Mouse (Mus musculus): ENCODE measurements around the gene Zmynd11. TPM values are rescaled to one million over a fixed set of nuclear protein-coding genes. Genes with fewer than 3 reads are reported as not detected.

Zmynd11 gene
- polyA plus RNA-seq, 1 experiment = 60.0 TPM

DNA sequence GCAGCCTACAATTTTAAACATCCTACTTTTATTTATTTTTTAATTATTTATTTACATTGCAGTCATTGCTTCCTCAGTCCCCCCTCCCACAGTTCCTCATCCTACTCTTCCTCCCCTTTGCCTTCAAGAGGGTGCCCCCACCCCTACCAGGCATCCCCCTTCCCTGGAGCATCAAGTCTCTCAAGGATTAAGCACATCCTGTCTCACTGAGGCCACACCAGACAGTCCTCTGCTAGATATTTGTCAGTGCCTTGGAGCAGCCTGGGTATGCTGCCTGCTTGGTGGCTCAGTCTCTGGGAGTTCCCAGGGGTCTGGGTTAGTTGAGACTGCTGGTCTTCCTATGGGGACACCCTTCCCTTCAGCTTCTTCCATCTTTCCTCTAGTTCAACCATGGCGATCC, 91.0 kb downstream of the Zmynd11 start:
- no peaks in the 10 kb centered on the region for H3K27me3 ChIP-seq (ENCODE audit: control insufficient read depth, insufficient read depth, low read length)
- no peaks in the 10 kb centered on the region for H3K36me3 ChIP-seq (ENCODE audit: control insufficient read depth, insufficient read depth, low read length)
- no peak for DNase-seq
- TF ChIP-seq CTCF (IDR thresholded peaks at IDR 0.05; ENCODE audit: borderline replicate concordance, control insufficient read depth, extremely low read depth, insufficient read depth, low read length, poor library complexity) (no peak), POLR2A (IDR thresholded peaks at IDR 0.05; ENCODE audit: control insufficient read depth, extremely low read depth, insufficient read depth, low read length, poor library complexity) (no peak)
- H3K4me1 ChIP-seq (replicated peaks; ENCODE audit: control insufficient read depth, insufficient read depth, low read length) = no peaks in the 10 kb centered on the region
- no peak overlapping the region for H3K27ac ChIP-seq (ENCODE audit: control insufficient read depth, insufficient read depth, low read length)
- 92% methylated on average over 1 of the region's 1 CpGs for WGBS
- H3K4me3 ChIP-seq (ENCODE audit: control insufficient read depth, insufficient read depth, low read length) = no peak overlapping the region

DNA sequence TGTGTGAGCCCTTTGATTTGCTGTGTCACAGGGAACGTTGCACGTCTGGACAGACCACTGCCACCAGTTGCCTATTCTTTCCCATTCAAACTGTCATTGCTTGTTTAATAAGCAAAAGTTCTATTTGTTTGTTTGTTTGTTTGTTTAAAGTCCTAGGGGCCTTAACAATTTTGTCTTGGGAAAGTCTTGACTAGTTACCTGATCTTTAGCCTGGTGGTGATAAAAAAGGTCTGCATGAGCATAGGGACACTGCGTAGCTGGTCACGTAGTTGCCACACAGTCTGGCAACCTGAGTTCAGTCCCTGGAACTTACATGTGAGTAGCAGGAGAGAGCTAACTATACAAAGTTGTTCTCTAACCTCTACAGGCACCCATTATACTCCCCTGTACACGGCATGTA, 95.9 kb downstream of the Zmynd11 start:
- Histone ChIP-seq H3K27me3 (ENCODE audit: control insufficient read depth, insufficient read depth, low read length) (no peaks in the 10 kb centered on the region), H3K36me3 (ENCODE audit: control insufficient read depth, insufficient read depth, low read length) (no peaks in the 10 kb centered on the region), H3K4me1 (replicated peaks; ENCODE audit: control insufficient read depth, insufficient read depth, low read length) (no peaks in the 10 kb centered on the region), H3K27ac (ENCODE audit: control insufficient read depth, insufficient read depth, low read length) (no peak overlapping the region), H3K4me3 (ENCODE audit: control insufficient read depth, insufficient read depth, low read length) (no peak overlapping the region)
- 96% methylated on average over 5 of the region's 5 CpGs for WGBS
- no peak for DNase-seq
- TF ChIP-seq POLR2A (IDR thresholded peaks at IDR 0.05; ENCODE audit: control insufficient read depth, extremely low read depth, insufficient read depth, low read length, poor library complexity) = no peak

DNA sequence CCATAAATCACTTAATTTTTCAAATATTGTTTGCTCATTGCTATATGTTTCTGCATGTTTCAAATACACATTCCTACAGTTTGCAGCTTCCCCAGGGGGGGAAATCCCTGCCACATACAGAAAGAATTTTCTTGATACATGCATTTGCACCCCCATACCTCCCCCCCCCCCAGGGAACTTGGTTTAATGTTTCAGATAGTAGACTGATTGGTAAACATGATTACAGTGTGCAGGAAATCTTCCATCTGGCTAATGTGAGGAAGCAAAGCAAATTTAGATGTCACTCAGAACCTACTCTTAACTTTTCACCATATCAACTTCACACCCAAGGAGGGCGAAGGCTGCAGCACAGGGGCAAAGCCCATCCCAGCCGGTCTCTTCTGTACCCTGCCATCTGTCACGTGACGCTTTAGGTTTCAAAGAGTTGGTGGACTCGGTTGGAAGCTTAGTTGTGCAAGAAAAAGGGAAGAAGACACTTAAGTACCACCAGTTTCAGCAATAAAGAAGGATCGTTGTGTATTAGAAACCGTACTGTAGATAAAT, 97.1 kb downstream of the Zmynd11 start:
- DNase-seq = no peak
- H3K4me1 ChIP-seq (replicated peaks; ENCODE audit: control insufficient read depth, insufficient read depth, low read length) = no peaks in the 10 kb centered on the region
- H3K27ac ChIP-seq (ENCODE audit: control insufficient read depth, insufficient read depth, low read length) = no peak overlapping the region
- no peaks in the 10 kb centered on the region for H3K27me3 ChIP-seq (ENCODE audit: control insufficient read depth, insufficient read depth, low read length)
- no peaks in the 10 kb centered on the region for H3K36me3 ChIP-seq (ENCODE audit: control insufficient read depth, insufficient read depth, low read length)
- no peak overlapping the region for H3K4me3 ChIP-seq (ENCODE audit: control insufficient read depth, insufficient read depth, low read length)
- no peak for TF ChIP-seq CTCF (IDR thresholded peaks at IDR 0.05; ENCODE audit: borderline replicate concordance, control insufficient read depth, extremely low read depth, insufficient read depth, low read length, poor library complexity)
- TF ChIP-seq POLR2A (IDR thresholded peaks at IDR 0.05; ENCODE audit: control insufficient read depth, extremely low read depth, insufficient read depth, low read length, poor library complexity) = no peak
- 90% methylated on average over 7 of the region's 7 CpGs for WGBS

DNA sequence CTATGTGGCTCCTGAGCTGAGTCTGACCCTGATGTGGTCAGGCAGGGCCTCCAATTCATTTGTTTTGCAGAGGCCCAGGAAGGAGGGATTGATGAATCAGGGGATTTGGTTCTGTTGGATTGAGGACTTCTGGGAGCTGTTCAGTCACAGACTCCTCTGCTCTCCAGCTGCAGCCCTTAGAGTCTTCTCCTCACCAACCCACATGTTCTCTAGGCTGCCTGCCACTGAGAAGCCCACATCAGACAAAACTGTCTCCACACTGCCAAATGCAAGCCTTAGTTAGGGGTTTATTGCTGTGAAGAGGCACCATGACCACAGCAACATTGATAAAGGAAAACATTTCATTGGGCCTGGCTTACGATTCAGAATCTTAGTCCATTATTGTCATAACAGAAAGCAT, 101.5 kb downstream of the Zmynd11 start:
- H3K4me3 ChIP-seq (ENCODE audit: control insufficient read depth, insufficient read depth, low read length) = no peak overlapping the region
- H3K27me3 ChIP-seq (ENCODE audit: control insufficient read depth, insufficient read depth, low read length) = no peaks in the 10 kb centered on the region
- H3K36me3 ChIP-seq (ENCODE audit: control insufficient read depth, insufficient read depth, low read length) = no peaks in the 10 kb centered on the region
- no peak overlapping the region for H3K27ac ChIP-seq (ENCODE audit: control insufficient read depth, insufficient read depth, low read length)
- WGBS = 95% methylated on average over 1 of the region's 1 CpGs
- H3K4me1 ChIP-seq (replicated peaks; ENCODE audit: control insufficient read depth, insufficient read depth, low read length) = no peaks in the 10 kb centered on the region
- no peak for DNase-seq
- TF ChIP-seq POLR2A (IDR thresholded peaks at IDR 0.05; ENCODE audit: control insufficient read depth, extremely low read depth, insufficient read depth, low read length, poor library complexity) (no peak), CTCF (IDR thresholded peaks at IDR 0.05; ENCODE audit: borderline replicate concordance, control insufficient read depth, extremely low read depth, insufficient read depth, low read length, poor library complexity) (no peak)

DNA sequence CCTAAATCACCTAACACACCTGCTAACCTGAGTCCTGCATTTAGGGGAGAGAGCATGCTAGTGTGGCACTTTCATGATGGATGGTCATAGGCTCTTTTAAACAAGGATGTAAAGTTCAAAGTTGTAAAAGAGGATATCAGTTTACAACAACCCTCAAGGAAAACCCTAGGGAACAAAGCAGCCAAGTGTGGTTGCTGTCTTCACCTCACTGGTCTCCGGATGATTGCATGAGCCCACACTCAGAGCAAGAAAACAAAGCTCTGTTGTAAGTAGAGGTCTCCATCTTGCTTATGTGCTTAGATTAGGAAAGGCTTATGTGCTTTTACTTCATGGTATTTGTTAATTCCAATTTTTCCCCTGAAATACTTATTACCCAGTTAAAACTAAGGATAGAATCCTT, 104.4 kb downstream of the Zmynd11 start:
- no peak for DNase-seq
- Histone ChIP-seq H3K27ac (ENCODE audit: control insufficient read depth, insufficient read depth, low read length) (no peak overlapping the region), H3K4me3 (ENCODE audit: control insufficient read depth, insufficient read depth, low read length) (no peak overlapping the region), H3K4me1 (replicated peaks; ENCODE audit: control insufficient read depth, insufficient read depth, low read length) (no peaks in the 10 kb centered on the region), H3K27me3 (ENCODE audit: control insufficient read depth, insufficient read depth, low read length) (no peaks in the 10 kb centered on the region), H3K36me3 (ENCODE audit: control insufficient read depth, insufficient read depth, low read length) (no peaks in the 10 kb centered on the region)
- TF ChIP-seq CTCF (IDR thresholded peaks at IDR 0.05; ENCODE audit: borderline replicate concordance, control insufficient read depth, extremely low read depth, insufficient read depth, low read length, poor library complexity) (no peak), POLR2A (IDR thresholded peaks at IDR 0.05; ENCODE audit: control insufficient read depth, extremely low read depth, insufficient read depth, low read length, poor library complexity) (no peak)
- 98% methylated on average over 1 of the region's 1 CpGs for WGBS

DNA sequence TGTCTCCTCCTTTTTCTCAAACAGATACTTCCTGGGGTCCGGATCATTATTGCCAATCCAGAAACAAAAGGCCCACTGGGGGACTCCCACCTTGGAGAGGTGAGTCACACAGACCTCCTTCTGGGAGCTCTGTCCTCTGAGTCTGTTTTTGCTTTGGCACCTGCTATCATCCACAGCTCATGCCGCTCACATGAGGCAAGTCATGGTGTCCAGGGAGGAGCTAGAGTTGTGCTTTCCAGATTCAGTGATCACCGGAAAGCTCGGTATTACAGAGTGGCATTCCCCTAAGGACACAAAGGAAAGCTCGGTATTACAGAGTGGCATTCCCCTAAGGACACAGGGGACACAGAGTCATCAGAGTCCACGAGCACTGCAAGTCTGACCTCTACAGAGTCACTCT, 108.5 kb downstream of the Zmynd11 start:
- Histone ChIP-seq H3K4me3 (ENCODE audit: control insufficient read depth, insufficient read depth, low read length) (no peak overlapping the region), H3K4me1 (replicated peaks; ENCODE audit: control insufficient read depth, insufficient read depth, low read length) (no peaks in the 10 kb centered on the region), H3K27me3 (ENCODE audit: control insufficient read depth, insufficient read depth, low read length) (no peaks in the 10 kb centered on the region), H3K36me3 (ENCODE audit: control insufficient read depth, insufficient read depth, low read length) (no peaks in the 10 kb centered on the region), H3K27ac (ENCODE audit: control insufficient read depth, insufficient read depth, low read length) (no peak overlapping the region)
- 93% methylated on average over 6 of the region's 6 CpGs for WGBS
- TF ChIP-seq POLR2A (IDR thresholded peaks at IDR 0.05; ENCODE audit: control insufficient read depth, extremely low read depth, insufficient read depth, low read length, poor library complexity) = no peak
- no peak for DNase-seq

DNA sequence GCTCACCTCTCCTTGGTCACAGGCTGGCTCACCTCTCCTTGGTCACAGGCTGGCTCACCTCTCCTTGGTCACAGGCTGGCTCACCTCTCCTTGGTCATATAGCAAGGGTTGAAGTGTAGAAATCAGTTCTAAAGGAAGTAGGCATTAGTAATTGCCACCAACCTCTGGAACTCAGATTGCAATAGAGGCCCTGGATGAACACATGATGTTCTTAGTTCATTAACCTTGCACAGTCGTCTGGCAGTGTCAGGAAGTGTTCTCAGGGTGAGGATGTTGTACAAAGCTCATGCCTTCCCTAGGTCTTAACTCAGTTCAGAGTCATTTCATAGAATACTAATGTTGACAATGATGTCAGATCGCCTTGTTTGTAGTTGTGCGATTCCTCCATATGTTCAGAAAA, 112.1 kb downstream of the Zmynd11 start:
- no peak for DNase-seq
- no peak overlapping the region for H3K27ac ChIP-seq (ENCODE audit: control insufficient read depth, insufficient read depth, low read length)
- H3K4me1 ChIP-seq (replicated peaks; ENCODE audit: control insufficient read depth, insufficient read depth, low read length) = no peaks in the 10 kb centered on the region
- H3K36me3 ChIP-seq (ENCODE audit: control insufficient read depth, insufficient read depth, low read length) = no peaks in the 10 kb centered on the region
- 89% methylated on average over 3 of the region's 3 CpGs for WGBS
- H3K27me3 ChIP-seq (ENCODE audit: control insufficient read depth, insufficient read depth, low read length) = no peaks in the 10 kb centered on the region
- TF ChIP-seq CTCF (IDR thresholded peaks at IDR 0.05; ENCODE audit: borderline replicate concordance, control insufficient read depth, extremely low read depth, insufficient read depth, low read length, poor library complexity) = no peak
- TF ChIP-seq POLR2A (IDR thresholded peaks at IDR 0.05; ENCODE audit: control insufficient read depth, extremely low read depth, insufficient read depth, low read length, poor library complexity) = no peak
- no peak overlapping the region for H3K4me3 ChIP-seq (ENCODE audit: control insufficient read depth, insufficient read depth, low read length)
